Mouse (Mus musculus) mouse embryonic stem cell (cell line): ENCODE data around the gene Lef1.

Experiments
- in situ Hi-C, 2 experiments: fragments of 300-500 bp; cut with MboI; formaldehyde crosslinking; loops; 1 replicate in 1 of 2; 3 replicates in 1 of 2; pipeline ENCODE4 v1.14.3; 2019 to 2020; ENCODE audit warnings: low sequenced_read_pairs in 2 of 2, low pct_unique_long_range_greater_than_20kb in 1 of 2, mixed read lengths in 1 of 2; ENCODE audit not compliant: unreplicated experiment in 1 of 2

The Lef1 gene

DNA sequence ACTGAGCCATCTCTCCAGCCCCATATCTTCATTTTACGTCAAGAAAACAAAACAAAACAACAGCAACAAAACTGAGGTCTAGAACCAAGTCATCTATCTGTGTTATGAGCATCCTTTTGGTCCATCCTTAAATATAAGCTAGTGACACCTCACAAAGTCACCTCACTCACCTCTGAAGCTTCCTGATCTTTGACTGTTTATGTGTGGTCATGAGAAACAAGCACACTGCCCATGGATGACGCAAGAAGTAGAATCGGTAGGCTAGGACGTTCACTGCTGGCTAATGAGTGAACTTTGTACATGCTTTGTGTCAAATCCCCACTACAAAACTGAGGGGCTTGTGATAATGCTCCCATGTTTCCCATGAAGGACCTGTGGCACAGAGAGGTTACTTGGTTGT, 16.2 kb downstream of the Lef1 start:
- in situ Hi-C loops: no loop called here

GRCm38 (mm10) chr3:131134003-131134402, 23.7 kb downstream of the Lef1 start:
- in situ Hi-C loops: no loop called here

DNA sequence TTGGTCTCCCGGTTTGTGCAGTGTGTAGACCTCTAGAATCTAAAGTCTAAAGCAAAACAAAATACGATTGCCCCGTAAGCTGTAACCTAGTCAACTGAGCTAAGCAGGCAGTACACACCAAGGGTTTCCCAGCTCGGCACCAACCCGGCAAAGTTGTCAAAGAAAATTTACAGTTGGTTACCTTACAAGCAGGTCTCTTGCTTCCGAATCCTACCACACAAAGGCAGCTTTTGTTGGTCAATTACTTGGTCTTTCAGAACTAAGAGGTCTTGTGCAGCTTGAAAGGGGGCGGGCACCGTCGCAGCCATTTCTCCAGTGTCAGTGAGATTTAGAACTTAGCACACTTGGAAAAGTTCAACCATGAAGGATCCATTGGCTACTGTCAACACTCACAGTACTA, 25.2 kb downstream of the Lef1 start:
- in situ Hi-C loops: no loop called here

- in situ Hi-C loops: no loop called here
Observed at GRCm38 (mm10) chr3:131136455-131136854, 26.2 kb downstream of the Lef1 start.

GRCm38 (mm10) chr3:131137119-131137781, 27.0 kb downstream of the Lef1 start:
- in situ Hi-C loops: no loop called here

- in situ Hi-C loops: no loop called here
Observed at GRCm38 (mm10) chr3:131138224-131138623, 28.0 kb downstream of the Lef1 start.

GRCm38 (mm10) chr3:131138797-131139196, 28.5 kb downstream of the Lef1 start:
- in situ Hi-C loops: no loop called here

DNA sequence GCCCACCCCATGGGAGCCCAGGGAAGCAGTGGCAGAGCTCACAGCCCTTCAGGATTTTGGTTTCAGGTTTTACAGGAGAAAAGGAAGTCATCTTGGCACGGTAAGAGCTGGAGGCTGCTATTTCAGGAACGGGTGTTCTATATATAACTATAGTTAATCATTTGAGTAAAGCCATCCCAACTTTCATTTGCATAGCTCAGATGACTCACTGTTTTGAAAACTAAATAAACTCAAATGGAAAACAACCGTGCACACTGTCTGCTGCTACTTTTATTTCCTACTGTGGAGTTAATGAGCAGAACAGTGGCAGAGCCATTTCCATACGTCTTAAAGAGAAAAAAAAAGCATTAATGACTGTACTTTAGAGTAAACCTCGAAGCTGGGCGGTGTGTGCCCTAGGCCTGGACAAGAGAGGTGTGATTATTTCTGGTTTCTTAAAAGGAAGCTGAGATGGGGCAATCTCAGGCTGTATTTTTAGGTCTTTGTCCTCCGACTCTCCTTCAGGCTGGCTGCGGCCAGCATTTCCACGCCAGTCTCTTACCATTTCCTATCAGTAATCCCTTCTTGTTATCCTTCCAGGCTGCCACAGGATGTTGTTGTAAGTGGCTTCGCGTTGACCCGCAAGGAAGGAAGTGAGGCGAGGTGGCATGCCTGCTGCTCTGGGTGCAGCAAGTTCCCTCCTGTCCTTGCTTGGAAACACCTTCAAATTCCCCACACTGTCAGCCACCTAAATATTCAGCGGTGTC, 29.2 kb downstream of the Lef1 start:
- in situ Hi-C loops: no loop called here

DNA sequence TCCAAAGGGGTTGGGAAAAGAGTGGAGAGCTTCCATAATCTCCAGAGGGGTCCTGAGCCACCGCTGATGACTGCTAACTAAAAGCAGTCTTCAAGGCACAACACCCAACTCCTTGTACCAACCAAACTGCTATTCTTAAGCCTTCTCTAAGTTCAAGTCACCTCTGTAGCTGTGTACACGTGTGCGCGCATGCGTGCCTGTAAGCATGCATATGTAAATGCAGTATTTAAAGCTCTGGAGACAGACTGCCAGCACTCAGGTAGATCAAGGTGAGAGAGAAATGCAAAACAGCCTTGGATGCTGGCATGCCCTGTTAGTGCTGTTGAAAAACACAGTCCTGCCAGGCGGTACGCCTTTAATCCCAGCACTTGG, 29.8 kb downstream of the Lef1 start:
- in situ Hi-C loops: no loop called here

GRCm38 (mm10) chr3:131141546-131141945, 31.3 kb downstream of the Lef1 start:
- in situ Hi-C loops: no loop called here

GRCm38 (mm10) chr3:131144250-131144649, 34.0 kb downstream of the Lef1 start:
- in situ Hi-C loops: no loop called here

GRCm38 (mm10) chr3:131152921-131153320, 42.6 kb downstream of the Lef1 start:
- in situ Hi-C loops: no loop called here

- in situ Hi-C loops: no loop called here
Observed at GRCm38 (mm10) chr3:131153896-131154295, 43.6 kb downstream of the Lef1 start.

DNA sequence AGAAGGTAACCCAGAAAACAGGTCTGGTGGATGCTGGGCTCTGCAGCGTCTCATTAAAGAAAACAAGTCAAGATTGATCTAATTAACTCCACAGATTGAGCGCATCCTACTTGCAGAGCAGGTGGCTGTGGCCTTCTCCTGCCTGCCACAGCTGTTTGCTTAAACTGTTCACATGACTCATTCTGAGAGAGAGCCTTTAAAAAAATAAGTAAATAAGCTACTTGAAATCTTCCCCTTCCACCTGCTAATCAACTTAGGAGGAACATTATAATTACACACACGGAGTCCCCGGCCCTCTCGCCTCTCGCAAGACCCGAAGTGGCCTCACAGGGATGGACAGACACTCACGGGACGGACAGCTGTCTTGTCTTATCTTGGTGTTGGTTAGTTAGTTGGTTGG, 44.3 kb downstream of the Lef1 start:
- in situ Hi-C loops: no loop called here

GRCm38 (mm10) chr3:131155066-131155465, 44.8 kb downstream of the Lef1 start:
- in situ Hi-C loops: no loop called here

- in situ Hi-C loops: no loop called here
Observed at GRCm38 (mm10) chr3:131155657-131156056, 45.4 kb downstream of the Lef1 start.

DNA sequence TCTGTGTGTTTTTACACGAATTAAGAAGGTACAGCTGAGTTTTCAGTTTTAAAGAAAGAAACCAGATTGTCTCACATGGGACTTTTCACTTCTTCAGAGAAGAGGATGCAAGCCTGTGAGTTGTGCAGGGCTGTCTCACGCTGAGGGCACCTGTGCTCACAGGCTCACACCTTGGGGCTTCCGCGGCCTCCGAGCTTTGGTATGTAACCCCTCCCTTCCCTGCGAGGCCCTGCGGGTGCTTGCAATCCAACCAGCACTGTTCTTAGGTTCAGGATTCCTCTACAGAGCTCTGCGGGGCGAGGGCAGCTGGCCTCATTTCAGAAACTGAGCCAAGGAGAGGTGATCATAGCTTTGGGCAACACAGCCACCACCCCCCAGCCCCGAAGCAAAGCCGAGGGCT, 46.1 kb downstream of the Lef1 start:
- in situ Hi-C loops: no loop called here

- in situ Hi-C loops: no loop called here
Observed at GRCm38 (mm10) chr3:131157471-131157870, 47.2 kb downstream of the Lef1 start.

GRCm38 (mm10) chr3:131159204-131159760, 49.0 kb downstream of the Lef1 start:
- in situ Hi-C loops: no loop called here
